Mouse (Mus musculus): Measurements from ENCODE around the gene St6galnac3. TPM values are rescaled to one million over a fixed set of nuclear protein-coding genes. Genes with fewer than 3 reads are reported as not detected.

Gene St6galnac3
- total and polyA plus RNA-seq, 3 experiments, result 0.08 to 1.1 (median 0.38) TPM

GRCm38 (mm10) chr3:153324307-153324706 lies 400.7 kb downstream of the St6galnac3 start:
- Histone ChIP-seq H3K27ac (ENCODE audit: insufficient read depth, low read depth) (no peak overlapping the region), H3K4me2 (ENCODE audit: insufficient read depth, low read depth, poor library complexity, severe bottlenecking) (no peak overlapping the region), H3K27me3 (replicated peaks) (no peaks in the 10 kb centered on the region), H3K79me2 (replicated peaks; ENCODE audit: control insufficient read depth, extremely low read depth, insufficient read depth, poor library complexity, severe bottlenecking) (no peaks in the 10 kb centered on the region), H3K9me3 (replicated peaks; ENCODE audit: low read length) (no peaks in the 10 kb centered on the region), H3K9ac (ENCODE audit: insufficient read depth, low read depth) (no peak overlapping the region), H3K4me1 (ENCODE audit: control insufficient read depth in 1 of 2, insufficient read depth in 2 of 2) (peaks cover 7 to 24% of the 10 kb centered on the region in 2 experiments), H3K4me3 (replicated peaks in 1 of 3; ENCODE audit: low read depth in 2 of 3, low read length in 2 of 3, poor library complexity in 1 of 3) (no peak overlapping the region), H3K36me3 (replicated peaks in 1 of 2; ENCODE audit: control insufficient read depth in 1 of 2, insufficient read depth in 1 of 2, low read length in 1 of 2) (no peaks in the 10 kb centered on the region)
- in situ Hi-C loops (cut with MboI; ENCODE audit: low pct_ligation_motif_present, low pct_unique_long_range_greater_than_20kb, low sequenced_read_pairs), result no loop called here
- DNase-seq (ENCODE audit: extremely low read depth), result no peak
- TF ChIP-seq NRF1 (IDR thresholded peaks at IDR 0.05; ENCODE audit: low read depth, low read length) (no peak), MAZ (IDR thresholded peaks at IDR 0.05; ENCODE audit: low read depth, low read length) (no peak), MAX (IDR thresholded peaks at IDR 0.05; ENCODE audit: low read length) (no peak), JUND (conservative IDR thresholded peaks at IDR 0.05; ENCODE audit: low read depth, low read length) (no peak), MXI1 (IDR thresholded peaks at IDR 0.05; ENCODE audit: low read depth, low read length) (no peak), ZC3H11A (IDR thresholded peaks at IDR 0.05; ENCODE audit: low read depth, low read length) (no peak)
- dilution Hi-C loops (cut with MboI; ENCODE audit: extremely low pct_ligation_motif_present, extremely low pct_unique_long_range_greater_than_20kb, low sequenced_read_pairs), result no loop called here

DNA sequence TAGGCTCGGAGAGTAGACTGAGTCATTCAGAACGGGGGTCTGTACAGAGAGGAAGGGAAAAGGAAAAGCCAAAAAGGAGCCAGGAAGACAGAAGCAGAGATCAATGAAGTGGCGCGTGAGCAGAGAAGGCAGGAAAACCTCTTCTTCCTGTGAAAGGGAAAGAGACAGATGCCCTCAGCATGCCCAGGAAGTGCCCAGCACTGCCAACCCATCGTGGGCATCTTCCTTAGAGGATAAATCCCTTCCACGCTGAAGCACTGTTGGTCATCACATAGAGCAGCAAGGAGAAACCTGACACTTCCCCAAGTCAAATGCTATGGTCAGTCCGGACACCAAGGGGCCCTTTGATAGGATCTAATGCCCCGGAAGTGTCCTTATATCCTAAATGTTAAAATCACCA lies 401.5 kb downstream of the St6galnac3 start:
- no peaks in the 10 kb centered on the region for H3K27me3 ChIP-seq (replicated peaks)

DNA sequence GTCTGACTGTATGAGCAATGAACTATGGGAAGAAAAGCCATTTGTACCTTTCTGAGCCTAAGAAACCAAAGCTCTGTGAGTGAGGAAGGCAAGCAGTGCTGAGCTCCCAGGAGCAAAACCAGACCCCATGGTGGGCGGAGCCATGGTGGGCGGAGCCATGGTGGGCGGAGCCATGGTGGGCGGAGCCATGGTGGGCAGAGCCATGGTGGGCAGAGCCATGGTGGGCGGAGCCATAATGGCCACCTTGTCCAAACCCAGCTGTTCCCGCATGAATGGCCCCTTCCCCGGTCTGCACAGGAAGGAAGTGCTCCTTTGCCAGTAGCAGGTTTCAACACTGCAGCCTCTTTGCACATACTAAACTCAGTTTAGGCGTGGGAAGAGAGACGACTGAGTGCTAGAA lies 411.4 kb downstream of the St6galnac3 start:
- H3K4me1 ChIP-seq (ENCODE audit: control insufficient read depth in 1 of 2, insufficient read depth in 2 of 2), result peaks cover 3 to 6% of the 10 kb centered on the region in 2 experiments; a peak in 3 of 4 replicates
- no peaks in the 10 kb centered on the region for H3K27me3 ChIP-seq (replicated peaks)
- H3K4me2 ChIP-seq (ENCODE audit: insufficient read depth, low read depth, poor library complexity, severe bottlenecking), result no peak overlapping the region
- dilution Hi-C loops (cut with MboI; ENCODE audit: extremely low pct_ligation_motif_present, extremely low pct_unique_long_range_greater_than_20kb, low sequenced_read_pairs), result no loop called here
- H3K27ac ChIP-seq (ENCODE audit: insufficient read depth, low read depth), result no peak overlapping the region
- no peaks in the 10 kb centered on the region for H3K9me3 ChIP-seq (replicated peaks; ENCODE audit: low read length)
- H3K79me2 ChIP-seq (replicated peaks; ENCODE audit: control insufficient read depth, extremely low read depth, insufficient read depth, poor library complexity, severe bottlenecking), result no peaks in the 10 kb centered on the region
- H3K9ac ChIP-seq (ENCODE audit: insufficient read depth, low read depth), result no peak overlapping the region
- TF ChIP-seq SIN3A (IDR thresholded peaks at IDR 0.05; ENCODE audit: low read length) (no peak), ZKSCAN1 (IDR thresholded peaks at IDR 0.05; ENCODE audit: borderline replicate concordance, low read depth, low read length) (no peak), POLR2A (IDR thresholded peaks at IDR 0.05; ENCODE audit: low read depth, low read length) (no peak), USF1 (IDR thresholded peaks at IDR 0.05; ENCODE audit: low read depth, low read length) (no peak), SMC3 (IDR thresholded peaks at IDR 0.05; ENCODE audit: low read depth, low read length) (no peak), MAZ (IDR thresholded peaks at IDR 0.05; ENCODE audit: low read depth, low read length) (no peak), CHD1 (IDR thresholded peaks at IDR 0.05; ENCODE audit: low read depth, low read length) (no peak), RAD21 (IDR thresholded peaks at IDR 0.05; ENCODE audit: low read depth, low read length) (no peak), ZMIZ1 (IDR thresholded peaks at IDR 0.05; ENCODE audit: low read depth, low read length) (no peak), POLR2AphosphoS2 (IDR thresholded peaks at IDR 0.05; ENCODE audit: low read depth, low read length) (no peak)
- peak; percentile 21 for DNase-seq (ENCODE audit: extremely low read depth)
- in situ Hi-C loops (cut with MboI; ENCODE audit: low pct_ligation_motif_present, low pct_unique_long_range_greater_than_20kb, low sequenced_read_pairs), result no loop called here
- no peaks in the 10 kb centered on the region for H3K36me3 ChIP-seq (replicated peaks in 1 of 2; ENCODE audit: control insufficient read depth in 1 of 2, insufficient read depth in 1 of 2, low read length in 1 of 2)
- H3K4me3 ChIP-seq (replicated peaks in 1 of 3; ENCODE audit: low read depth in 2 of 3, low read length in 2 of 3, poor library complexity in 1 of 3), result no peak overlapping the region

More for the DNA sequence above, 401.5 kb downstream of the St6galnac3 start:
- no peak overlapping the region for H3K27ac ChIP-seq (ENCODE audit: insufficient read depth, low read depth)
- in situ Hi-C loops (cut with MboI; ENCODE audit: low pct_ligation_motif_present, low pct_unique_long_range_greater_than_20kb, low sequenced_read_pairs), result no loop called here
- no peak for TF ChIP-seq RCOR1 (conservative IDR thresholded peaks at IDR 0.05; ENCODE audit: low read depth, low read length)
- TF ChIP-seq MAZ (IDR thresholded peaks at IDR 0.05; ENCODE audit: low read depth, low read length), result no peak
- no peak for TF ChIP-seq KAT2A (IDR thresholded peaks at IDR 0.05; ENCODE audit: insufficient replicate concordance, low read length)
- TF ChIP-seq POLR2A (IDR thresholded peaks at IDR 0.05; ENCODE audit: low read depth, low read length), result no peak
- no peak for TF ChIP-seq NELFE (IDR thresholded peaks at IDR 0.05; ENCODE audit: low read depth, low read length)
- no peak for TF ChIP-seq ZC3H11A (IDR thresholded peaks at IDR 0.05; ENCODE audit: low read depth, low read length)
- H3K79me2 ChIP-seq (replicated peaks; ENCODE audit: control insufficient read depth, extremely low read depth, insufficient read depth, poor library complexity, severe bottlenecking), result no peaks in the 10 kb centered on the region
- no peaks in the 10 kb centered on the region for H3K36me3 ChIP-seq (replicated peaks in 1 of 2; ENCODE audit: control insufficient read depth in 1 of 2, insufficient read depth in 1 of 2, low read length in 1 of 2)
- no peak overlapping the region for H3K9ac ChIP-seq (ENCODE audit: insufficient read depth, low read depth)
- no peak for DNase-seq (ENCODE audit: extremely low read depth)
- dilution Hi-C loops (cut with MboI; ENCODE audit: extremely low pct_ligation_motif_present, extremely low pct_unique_long_range_greater_than_20kb, low sequenced_read_pairs), result no loop called here
- H3K4me3 ChIP-seq (replicated peaks in 1 of 3; ENCODE audit: low read depth in 2 of 3, low read length in 2 of 3, poor library complexity in 1 of 3), result no peak overlapping the region
- no peak overlapping the region for H3K4me2 ChIP-seq (ENCODE audit: insufficient read depth, low read depth, poor library complexity, severe bottlenecking)
- no peaks in the 10 kb centered on the region for H3K9me3 ChIP-seq (replicated peaks; ENCODE audit: low read length)
- peaks cover 6 to 18% of the 10 kb centered on the region in 2 experiments for H3K4me1 ChIP-seq (ENCODE audit: control insufficient read depth in 1 of 2, insufficient read depth in 2 of 2)

Data from CH12.LX (cell line).